ENCODE assay signal across 8 mouse cellular contexts in genomic region chr11:55470761-55471160, GRCm38 (mm10). TPM values are rescaled to one million over a fixed set of nuclear protein-coding genes. Genes with fewer than 3 reads are reported as not detected.
DNase-seq lines count a peak whose midpoint lies in the region; ATAC-seq lines count a peak whose summit lies in the region.

No protein-coding gene starts in this region.

- 56% methylated on average over 8 of the region's 8 CpGs for WGBS in forebrain, embryonic 16.5 days
- 50% methylated on average over 8 of the region's 8 CpGs for WGBS in limb, embryonic 13.5 days

- no peak for ATAC-seq in forebrain, embryonic 16.5 days
- ATAC-seq in limb, embryonic 13.5 days (ENCODE audit: low FRiP score, low read depth): no peak

- H3K9me3 ChIP-seq in forebrain, embryonic 16.5 days (ENCODE audit: control insufficient read depth, low read length): no peaks in the 10 kb centered on the region
- no peaks in the 10 kb centered on the region for H3K9me3 ChIP-seq in limb, embryonic 13.5 days

- H3K4me1 ChIP-seq in forebrain, embryonic 16.5 days (replicated peaks; ENCODE audit: control insufficient read depth, insufficient read depth, low read length): peaks cover 16% of the 10 kb centered on the region
- H3K4me1 ChIP-seq in limb, embryonic 13.5 days: peaks cover 22% of the 10 kb centered on the region

- DNase-seq in adrenal gland, postnatal 10 days: peak; percentile 33
- DNase-seq in adrenal gland, adult 2 months: no peak
- peak; percentile 38 for DNase-seq in 416B (ENCODE audit: low read depth)
- no peak for DNase-seq in right cerebral cortex, postnatal 4 days
- DNase-seq in adrenal gland, adult 18-20 months (ENCODE audit: low spot score in 2 of 2): no peak
- DNase-seq in frontal cortex, postnatal 14 days (ENCODE audit: low spot score in 2 of 2): no peak

- H3K27ac ChIP-seq in forebrain, embryonic 16.5 days (ENCODE audit: low read length): no peak overlapping the region
- H3K27ac ChIP-seq in limb, embryonic 13.5 days: no peak overlapping the region

- no peaks in the 10 kb centered on the region for H3K36me3 ChIP-seq in forebrain, embryonic 16.5 days (ENCODE audit: control insufficient read depth, insufficient read depth)
- peaks cover 40% of the 10 kb centered on the region for H3K36me3 ChIP-seq in limb, embryonic 13.5 days

- peak overlapping the region; percentile 92 for H3K4me2 ChIP-seq in forebrain, embryonic 16.5 days (ENCODE audit: low read length)
- H3K4me2 ChIP-seq in limb, embryonic 13.5 days (replicated peaks): peak overlapping the region; percentile 83

- H3K27me3 ChIP-seq in forebrain, embryonic 16.5 days (replicated peaks; ENCODE audit: control insufficient read depth, insufficient read depth, low read length): no peaks in the 10 kb centered on the region
- H3K27me3 ChIP-seq in limb, embryonic 13.5 days: no peaks in the 10 kb centered on the region

- peak overlapping the region; percentile 95; the same call in 1 of the 2 replicates for H3K9ac ChIP-seq in forebrain, embryonic 16.5 days (replicated peaks; ENCODE audit: low read depth, low read length)
- H3K9ac ChIP-seq in limb, embryonic 13.5 days: peak overlapping the region; percentile 98

- H3K4me3 ChIP-seq in forebrain, embryonic 16.5 days (replicated peaks; ENCODE audit: low read length): peak overlapping the region; percentile 91
- peak overlapping the region; percentile 88 for H3K4me3 ChIP-seq in limb, embryonic 13.5 days

RNA-seq across cellular contexts. Expression of gene G3bp1, which starts 1.3 kb away (rescaled TPM):
- 10 to 100 TPM; 55.5 to 60.0 TPM for total RNA-seq in adrenal gland, postnatal 10 days (2021)
- 10 to 100 TPM; 50.7 to 54.6 TPM for total RNA-seq in adrenal gland, adult 2 months (2021)
- 22.7 and 33.7 TPM in 2 replicates for polyA plus RNA-seq in adrenal gland, adult 2 months (2012; rRNA removed)
- polyA plus RNA-seq in forebrain, embryonic 16.5 days (2015; fragmentation: Nextera tagmentation; extraction: Ambion mirVana): 144 and 158 TPM in 2 replicates
- 209 and 211 TPM in 2 replicates for polyA plus RNA-seq in limb, embryonic 13.5 days (2015; fragmentation: Nextera tagmentation; extraction: Ambion mirVana)
- 10 to 100 TPM; 49.7 to 56.3 TPM for total RNA-seq in adrenal gland, adult 18-20 months (2021)

RNA-seq across cellular contexts. Expression of gene Atox1, which starts 9.7 kb away (rescaled TPM):
- 100 to 1,000 TPM; 271 to 292 TPM for total RNA-seq in adrenal gland, postnatal 10 days (2021)
- 100 to 1,000 TPM; 226 to 307 TPM for total RNA-seq in adrenal gland, adult 2 months (2021)
- polyA plus RNA-seq in adrenal gland, adult 2 months (2012; rRNA removed): 679 and 685 TPM in 2 replicates
- 218 and 221 TPM in 2 replicates for polyA plus RNA-seq in forebrain, embryonic 16.5 days (2015; fragmentation: Nextera tagmentation; extraction: Ambion mirVana)
- 318 and 325 TPM in 2 replicates for polyA plus RNA-seq in limb, embryonic 13.5 days (2015; fragmentation: Nextera tagmentation; extraction: Ambion mirVana)
- 100 to 1,000 TPM; 231 to 325 TPM for total RNA-seq in adrenal gland, adult 18-20 months (2021)

RNA-seq across cellular contexts. Expression of gene Sparc, which starts 47.8 kb away (rescaled TPM):
- total RNA-seq in adrenal gland, postnatal 10 days (2021): 1,000 to 10,000 TPM; 2,122 to 2,491 TPM
- total RNA-seq in adrenal gland, adult 2 months (2021): 1,000 to 10,000 TPM; 1,553 to 3,019 TPM
- polyA plus RNA-seq in adrenal gland, adult 2 months (2012; rRNA removed): 4,707 and 5,966 TPM in 2 replicates
- polyA plus RNA-seq in forebrain, embryonic 16.5 days (2015; fragmentation: Nextera tagmentation; extraction: Ambion mirVana): 316 and 452 TPM in 2 replicates
- polyA plus RNA-seq in limb, embryonic 13.5 days (2015; fragmentation: Nextera tagmentation; extraction: Ambion mirVana): 1,317 and 1,385 TPM in 2 replicates
- total RNA-seq in adrenal gland, adult 18-20 months (2021): 1,000 to 10,000 TPM; 1,159 to 2,168 TPM

Comparison
In these comparisons a context has a peak if more than half of its experiments do, and no peak if none do; other contexts are left out.
1. DNase-seq: peak in adrenal gland, postnatal 10 days (single experiment) and 416B (single experiment); none in adrenal gland, adult 2 months (single experiment), right cerebral cortex, postnatal 4 days (single experiment), adrenal gland, adult 18-20 months (0 of 2) and frontal cortex, postnatal 14 days (0 of 2).